Mouse (Mus musculus) C2C12 (cell line): ENCODE measurements around the gene Tspan3. TPM values are rescaled to one million over a fixed set of nuclear protein-coding genes. Genes with fewer than 3 reads are reported as not detected.
A peak's percentile ranks its signal among the peaks of the same experiment; 100 is the strongest.

Experiments used
- H3K27me3 ChIP-seq: one replicate; pipeline ENCODE4 v1.6.1; 2011; ENCODE audit not compliant: control insufficient read depth, insufficient read depth, insufficient read length
- H3K36me3 ChIP-seq: one replicate; pipeline ENCODE4 v1.6.1; 2011; ENCODE audit not compliant: control insufficient read depth, insufficient read depth
- H3K4me3 ChIP-seq: one replicate; pipeline ENCODE4 v1.5.1; 2011; ENCODE audit warnings: mild to moderate bottlenecking, control low read depth; ENCODE audit not compliant: poor library complexity, insufficient read depth, severe bottlenecking
- H3K79me2 ChIP-seq: one replicate; pipeline ENCODE4 v1.6.1; 2011; ENCODE audit not compliant: control insufficient read depth, insufficient read depth
- H3K79me3 ChIP-seq: one replicate; pipeline ENCODE4 v1.6.1; 2011; ENCODE audit warnings: low read depth, control low read depth
- H3ac ChIP-seq: one replicate; pipeline ENCODE3; 2011; ENCODE audit warnings: low read depth; ENCODE audit not compliant: control insufficient read depth, insufficient read length
- CEBPB ChIP-seq: IDR thresholded peaks from one replicate; pipeline ENCODE4 v1.6.1; 2011; ENCODE audit warnings: low read depth, mild to moderate bottlenecking, control low read depth, moderate library complexity
- CTCF ChIP-seq: IDR thresholded peaks from one replicate; pipeline ENCODE4 v1.5.1; 2011; ENCODE audit not compliant: control insufficient read depth, insufficient read depth, insufficient read length
- FOSL1 ChIP-seq: IDR thresholded peaks from one replicate; pipeline ENCODE4 v1.8.0; 2011; ENCODE audit warnings: mild to moderate bottlenecking, low read length; ENCODE audit not compliant: poor library complexity, insufficient read depth, severe bottlenecking
- MAX ChIP-seq: IDR thresholded peaks from one replicate; pipeline ENCODE4 v1.6.1; 2011; ENCODE audit warnings: mild to moderate bottlenecking, control low read depth
- MYOD1 ChIP-seq: IDR thresholded peaks from one replicate; pipeline ENCODE4 v1.6.1; 2011; ENCODE audit warnings: low read depth; ENCODE audit not compliant: control insufficient read depth, insufficient read length
- MYOG ChIP-seq: IDR thresholded peaks from one replicate; pipeline ENCODE4 v1.6.1; 2011; ENCODE audit not compliant: control insufficient read depth, insufficient read length; ENCODE audit errors: extremely low read depth
- USF1 ChIP-seq: IDR thresholded peaks from one replicate; pipeline ENCODE4 v1.6.1; 2011; ENCODE audit warnings: low read depth, mild to moderate bottlenecking, control low read depth, moderate library complexity
- polyA plus RNA-seq: library from polyadenylated mRNA; unstranded; fragments of >200 nt; fragmentation: generic; extraction: Trizol; gene quantifications from one replicate; pipeline ENCODE4 v1.2.1, GENCODE M21; 2012; ENCODE audit warnings: missing spikeins

Tspan3 gene
- polyA plus RNA-seq, 1 experiment, result 60.6 TPM

DNA sequence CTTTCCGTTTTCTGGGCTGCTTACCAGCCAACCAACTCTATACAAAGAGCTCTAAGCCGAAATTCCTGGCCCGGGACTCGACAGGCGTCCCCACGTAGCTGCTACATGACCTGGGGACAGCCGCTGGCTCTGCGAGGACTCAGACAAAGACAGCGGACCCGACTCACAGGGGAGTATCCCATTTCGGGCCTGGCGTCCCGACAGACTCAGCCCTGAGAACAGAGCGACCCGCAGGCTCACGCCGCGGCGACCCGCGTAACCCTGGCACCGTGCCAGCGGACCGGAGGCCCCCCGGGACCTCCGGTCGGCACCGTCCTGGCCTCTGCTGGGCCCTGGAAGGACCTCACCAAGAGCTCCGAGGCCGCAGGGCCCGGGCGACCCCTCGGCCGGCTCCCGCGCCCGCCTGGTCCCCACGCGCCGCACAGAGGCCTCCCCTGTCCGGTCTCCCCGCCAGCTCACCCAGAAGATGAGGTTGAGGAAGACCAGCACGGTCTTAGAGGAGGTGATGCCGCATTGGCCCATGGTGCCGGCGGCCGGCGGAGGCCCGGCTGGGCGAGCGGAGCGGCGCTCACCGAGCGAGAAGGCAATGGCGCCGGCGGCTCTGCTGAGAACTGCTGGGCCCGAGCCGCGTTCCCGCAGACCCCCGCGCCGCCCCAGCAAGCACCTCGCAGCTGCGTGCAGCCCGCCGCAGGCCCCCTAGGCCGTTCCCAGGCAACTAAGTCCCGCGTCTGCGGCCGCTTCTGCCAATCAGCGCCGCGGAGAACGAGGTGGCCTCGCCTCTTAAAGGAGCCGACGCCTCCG, 4.7 kb downstream of the Tspan3 start:
- Histone ChIP-seq H3K79me2 (peaks cover 52% of the 10 kb centered on the region), H3ac (peak overlapping the region; percentile 73), H3K36me3 (no peaks in the 10 kb centered on the region), H3K27me3 (no peaks in the 10 kb centered on the region), H3K4me3 (peak overlapping the region; percentile 75), H3K79me3 (peaks cover 21% of the 10 kb centered on the region)
- TF ChIP-seq FOSL1, result no peak
- TF ChIP-seq USF1, result no peak
- no peak for TF ChIP-seq MYOD1
- no peak for TF ChIP-seq MYOG
- no peak for TF ChIP-seq MAX
- TF ChIP-seq CEBPB, result no peak
- no peak for TF ChIP-seq CTCF

DNA sequence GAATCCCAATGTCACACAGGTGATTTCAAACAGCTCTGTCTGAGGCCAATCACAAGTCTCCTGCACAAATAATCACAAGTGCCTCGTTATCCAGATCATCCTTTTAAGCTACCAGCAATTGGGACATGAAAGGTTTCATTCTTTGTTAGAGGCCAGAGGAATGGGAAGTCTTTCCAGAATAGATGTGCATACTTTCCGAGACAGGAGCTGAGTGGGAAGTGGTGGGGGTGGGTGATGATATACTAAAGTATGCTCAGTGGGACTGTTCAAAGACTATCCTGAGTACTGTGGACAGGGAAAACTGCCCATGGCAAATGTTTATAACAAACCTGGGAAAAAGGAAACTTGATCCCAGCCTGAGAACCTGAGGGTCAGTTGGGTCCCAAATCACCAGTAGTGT, 5.8 kb downstream of the Tspan3 start:
- H3K36me3 ChIP-seq, result no peaks in the 10 kb centered on the region
- H3ac ChIP-seq, result no peak overlapping the region
- peaks cover 63% of the 10 kb centered on the region for H3K79me2 ChIP-seq
- H3K79me3 ChIP-seq, result peaks cover 21% of the 10 kb centered on the region
- no peak overlapping the region for H3K4me3 ChIP-seq
- no peaks in the 10 kb centered on the region for H3K27me3 ChIP-seq
- no peak for TF ChIP-seq CEBPB
- no peak for TF ChIP-seq CTCF
- TF ChIP-seq MYOG, result no peak
- TF ChIP-seq MYOD1, result no peak
- TF ChIP-seq MAX, result no peak
- TF ChIP-seq USF1, result no peak
- TF ChIP-seq FOSL1, result no peak

DNA sequence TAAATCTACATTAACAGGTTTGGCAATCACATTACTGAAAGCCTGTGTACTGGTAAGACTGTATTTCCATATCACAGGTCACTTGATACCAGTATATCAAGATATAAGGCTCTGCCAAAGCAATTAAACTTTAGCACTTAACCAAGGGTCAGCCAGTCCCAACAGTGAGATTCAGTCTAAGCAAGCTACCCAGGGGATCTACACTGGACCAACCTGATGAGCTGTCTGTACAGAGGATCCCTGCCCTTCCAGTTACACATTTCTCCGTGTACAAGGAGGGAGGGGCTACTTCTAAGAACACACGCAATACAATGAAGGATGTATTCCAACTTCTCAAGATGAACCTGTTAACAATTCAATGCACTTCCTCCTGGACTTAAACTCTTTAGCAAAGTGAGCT, 7.2 kb downstream of the Tspan3 start:
- Histone ChIP-seq H3K79me2 (peaks cover 77% of the 10 kb centered on the region), H3K36me3 (no peaks in the 10 kb centered on the region), H3K27me3 (no peaks in the 10 kb centered on the region), H3K4me3 (no peak overlapping the region), H3ac (no peak overlapping the region), H3K79me3 (peaks cover 23% of the 10 kb centered on the region)
- TF ChIP-seq FOSL1, result no peak
- no peak for TF ChIP-seq MYOD1
- no peak for TF ChIP-seq USF1
- no peak for TF ChIP-seq CTCF
- TF ChIP-seq CEBPB, result no peak
- no peak for TF ChIP-seq MYOG
- TF ChIP-seq MAX, result no peak

DNA sequence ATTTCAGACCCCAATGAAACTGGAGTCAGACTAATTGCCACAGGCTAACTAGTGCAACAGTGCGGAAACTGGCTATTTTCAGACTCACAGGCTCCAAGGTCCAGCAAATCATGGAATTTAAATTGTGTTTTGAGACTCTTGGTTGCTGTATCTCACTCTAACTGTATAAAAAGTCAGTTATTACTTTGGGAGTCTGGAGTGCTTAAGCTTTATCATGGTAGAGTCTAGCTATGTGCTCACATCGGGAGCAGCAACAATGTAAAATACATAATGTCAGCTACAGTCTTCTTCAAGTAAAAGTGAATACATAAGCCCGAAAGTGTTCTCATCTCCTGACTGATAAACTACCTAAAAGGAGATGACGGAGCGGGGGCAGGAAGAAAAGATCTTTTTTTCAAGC, 10.7 kb downstream of the Tspan3 start:
- Histone ChIP-seq H3ac (no peak overlapping the region), H3K36me3 (no peaks in the 10 kb centered on the region), H3K79me2 (peaks cover 97% of the 10 kb centered on the region), H3K4me3 (no peak overlapping the region), H3K27me3 (no peaks in the 10 kb centered on the region), H3K79me3 (peaks cover 21% of the 10 kb centered on the region)
- TF ChIP-seq MAX, result no peak
- TF ChIP-seq MYOG, result no peak
- no peak for TF ChIP-seq FOSL1
- no peak for TF ChIP-seq CTCF
- no peak for TF ChIP-seq MYOD1
- TF ChIP-seq USF1, result no peak
- no peak for TF ChIP-seq CEBPB

DNA sequence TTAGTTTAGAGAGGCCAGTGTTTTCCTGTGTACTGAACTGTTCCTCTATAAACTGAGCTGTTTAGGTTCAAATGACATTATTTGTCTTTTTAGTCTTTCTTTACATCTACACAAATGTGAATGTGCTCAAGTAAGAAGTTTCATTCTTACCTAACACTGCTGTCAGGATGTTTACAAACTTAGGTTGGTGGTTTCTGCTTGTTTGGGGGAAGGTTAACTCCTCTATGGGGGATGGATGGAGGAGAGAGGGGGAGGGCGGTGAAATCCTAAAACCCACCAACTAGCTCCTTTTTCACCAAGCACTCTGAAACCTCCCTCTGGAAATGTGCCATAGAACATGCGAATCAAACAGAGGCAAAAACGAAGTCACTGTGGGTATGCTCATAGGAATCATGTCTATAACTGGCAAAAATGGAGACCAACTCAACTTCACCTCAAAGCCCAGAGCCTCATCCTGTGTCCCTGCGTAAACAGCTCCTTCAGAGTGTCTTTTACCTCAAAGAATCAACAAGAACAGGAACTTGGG, 12.7 kb downstream of the Tspan3 start:
- Histone ChIP-seq H3ac (no peak overlapping the region), H3K27me3 (no peaks in the 10 kb centered on the region), H3K79me2 (peaks cover 88% of the 10 kb centered on the region), H3K4me3 (no peak overlapping the region), H3K36me3 (no peaks in the 10 kb centered on the region), H3K79me3 (peaks cover 21% of the 10 kb centered on the region)
- TF ChIP-seq CTCF (no peak), MYOG (no peak), USF1 (no peak), FOSL1 (no peak), MYOD1 (no peak), CEBPB (no peak), MAX (no peak)
